Mouse (Mus musculus): Measurements from ENCODE around the gene Dhx30. TPM values are rescaled to one million over a fixed set of nuclear protein-coding genes. Genes with fewer than 3 reads are reported as not detected.
"Not testable (repeated sequence)": the region's sequence is repeated elsewhere in the genome, so short reads cannot be mapped to it uniquely, and the experiment has no call there.

Dhx30 gene
- polyA plus RNA-seq, 1 experiment from 2014 or later: 228 TPM

GRCm38 (mm10) chr9:110085693-110086092, 31.9 kb downstream of the Dhx30 start:
- H3K27me3 ChIP-seq: no peaks in the 10 kb centered on the region
- H3K27ac ChIP-seq (replicated peaks): no peak overlapping the region
- no peaks in the 10 kb centered on the region for H3K4me1 ChIP-seq
- no peak overlapping the region for H3K4me2 ChIP-seq (replicated peaks)
- H3K9ac ChIP-seq (replicated peaks): no peak overlapping the region
- H3K9me3 ChIP-seq: no peaks in the 10 kb centered on the region
- H3K36me3 ChIP-seq: peaks cover 95% of the 10 kb centered on the region
- H3K4me3 ChIP-seq: no peak overlapping the region
- WGBS: 96% methylated on average over 8 of the region's 8 CpGs
- ATAC-seq (ENCODE audit: low FRiP score, low read depth): no peak

GRCm38 (mm10) chr9:110084201-110084964, 33.2 kb downstream of the Dhx30 start:
- Histone ChIP-seq H3K4me2 (replicated peaks) (no peak overlapping the region), H3K9ac (replicated peaks) (no peak overlapping the region), H3K27ac (replicated peaks) (no peak overlapping the region), H3K27me3 (no peaks in the 10 kb centered on the region), H3K9me3 (no peaks in the 10 kb centered on the region), H3K4me1 (no peaks in the 10 kb centered on the region), H3K4me3 (no peak overlapping the region), H3K36me3 (peaks cover 96% of the 10 kb centered on the region)
- WGBS: 93% methylated on average over 25 of the region's 25 CpGs
- no peak for ATAC-seq (ENCODE audit: low FRiP score, low read depth)

- peaks cover 88% of the 10 kb centered on the region for H3K36me3 ChIP-seq
- no peaks in the 10 kb centered on the region for H3K27me3 ChIP-seq
- H3K4me1 ChIP-seq: no peaks in the 10 kb centered on the region
- no peaks in the 10 kb centered on the region for H3K9me3 ChIP-seq
- no peak overlapping the region for H3K27ac ChIP-seq (replicated peaks)
- WGBS: 79% methylated on average over 3 of the region's 3 CpGs
- no peak overlapping the region for H3K4me2 ChIP-seq (replicated peaks)
- no peak overlapping the region for H3K9ac ChIP-seq (replicated peaks)
- H3K4me3 ChIP-seq: no peak overlapping the region
- no peak for ATAC-seq (ENCODE audit: low FRiP score, low read depth)
Observed at GRCm38 (mm10) chr9:110081066-110081465, 36.6 kb downstream of the Dhx30 start.

GRCm38 (mm10) chr9:110076468-110076867, 41.2 kb downstream of the Dhx30 start:
- WGBS: 86% methylated on average over 4 of the region's 7 CpGs
- H3K36me3 ChIP-seq: peaks cover 76% of the 10 kb centered on the region

GRCm38 (mm10) chr9:110071843-110072242, 45.8 kb downstream of the Dhx30 start:
- Histone ChIP-seq H3K4me1 (no peaks in the 10 kb centered on the region), H3K9ac (replicated peaks) (no peak overlapping the region; the same call in 1 of the 2 replicates), H3K4me3 (no peak overlapping the region), H3K4me2 (replicated peaks) (no peak overlapping the region), H3K9me3 (no peaks in the 10 kb centered on the region), H3K27ac (replicated peaks) (no peak overlapping the region), H3K27me3 (no peaks in the 10 kb centered on the region), H3K36me3 (peaks cover 79% of the 10 kb centered on the region)
- 8% methylated on average over 1 of the region's 1 CpGs for WGBS
- peak; percentile 49; the same call in 1 of the 2 replicates for ATAC-seq (ENCODE audit: low FRiP score, low read depth)

More at GRCm38 (mm10) chr9:110076468-110076867, 41.2 kb downstream of the Dhx30 start:
- H3K27ac ChIP-seq (replicated peaks); H3K27me3 ChIP-seq; ATAC-seq (ENCODE audit: low FRiP score, low read depth); H3K4me3 ChIP-seq; H3K4me1 ChIP-seq; H3K9ac ChIP-seq (replicated peaks); H3K4me2 ChIP-seq (replicated peaks); H3K9me3 ChIP-seq: not testable (repeated sequence)

- H3K9me3 ChIP-seq: no peaks in the 10 kb centered on the region
- no peak overlapping the region for H3K4me2 ChIP-seq (replicated peaks)
- 91% methylated on average over 4 of the region's 4 CpGs for WGBS
- no peak overlapping the region for H3K4me3 ChIP-seq
- H3K36me3 ChIP-seq: peaks cover 85% of the 10 kb centered on the region
- ATAC-seq (ENCODE audit: low FRiP score, low read depth): no peak
- no peak overlapping the region for H3K27ac ChIP-seq (replicated peaks)
- no peaks in the 10 kb centered on the region for H3K4me1 ChIP-seq
- no peaks in the 10 kb centered on the region for H3K27me3 ChIP-seq
- H3K9ac ChIP-seq (replicated peaks): no peak overlapping the region
Observed at GRCm38 (mm10) chr9:110071011-110071410, 46.6 kb downstream of the Dhx30 start.

GRCm38 (mm10) chr9:110070358-110070757, 47.3 kb downstream of the Dhx30 start:
- Histone ChIP-seq H3K9ac (replicated peaks) (no peak overlapping the region), H3K4me3 (no peak overlapping the region), H3K36me3 (peaks cover 88% of the 10 kb centered on the region), H3K4me1 (no peaks in the 10 kb centered on the region), H3K4me2 (replicated peaks) (no peak overlapping the region), H3K9me3 (no peaks in the 10 kb centered on the region), H3K27ac (replicated peaks) (no peak overlapping the region), H3K27me3 (no peaks in the 10 kb centered on the region)
- ATAC-seq (ENCODE audit: low FRiP score, low read depth): no peak
- 86% methylated on average over 9 of the region's 9 CpGs for WGBS

GRCm38 (mm10) chr9:110068745-110069144, 48.9 kb downstream of the Dhx30 start:
- no peak overlapping the region for H3K9ac ChIP-seq (replicated peaks)
- peaks cover 81% of the 10 kb centered on the region for H3K36me3 ChIP-seq
- no peaks in the 10 kb centered on the region for H3K9me3 ChIP-seq
- no peaks in the 10 kb centered on the region for H3K27me3 ChIP-seq
- H3K4me2 ChIP-seq (replicated peaks): no peak overlapping the region
- no peak overlapping the region for H3K4me3 ChIP-seq
- H3K4me1 ChIP-seq: no peaks in the 10 kb centered on the region
- 92% methylated on average over 6 of the region's 6 CpGs for WGBS
- ATAC-seq (ENCODE audit: low FRiP score, low read depth): no peak
- H3K27ac ChIP-seq (replicated peaks): no peak overlapping the region

- Histone ChIP-seq H3K27ac (replicated peaks) (no peak overlapping the region), H3K9me3 (no peaks in the 10 kb centered on the region), H3K27me3 (no peaks in the 10 kb centered on the region), H3K4me2 (replicated peaks) (no peak overlapping the region), H3K4me1 (peaks cover 3% of the 10 kb centered on the region; the same call in 1 of the 2 replicates), H3K36me3 (peaks cover 58% of the 10 kb centered on the region), H3K4me3 (no peak overlapping the region), H3K9ac (replicated peaks) (no peak overlapping the region)
- no peak for ATAC-seq (ENCODE audit: low FRiP score, low read depth)
Observed at GRCm38 (mm10) chr9:110064641-110065040, 53.0 kb downstream of the Dhx30 start.

- 92% methylated on average over 6 of the region's 6 CpGs for WGBS
Observed at GRCm38 (mm10) chr9:110062861-110063260, 54.8 kb downstream of the Dhx30 start.

GRCm38 (mm10) chr9:110062405-110062804, 55.2 kb downstream of the Dhx30 start:
- Histone ChIP-seq H3K4me3 (no peak overlapping the region), H3K4me1 (peaks cover 3% of the 10 kb centered on the region; the same call in 1 of the 2 replicates), H3K9ac (replicated peaks) (no peak overlapping the region), H3K4me2 (replicated peaks) (no peak overlapping the region), H3K9me3 (no peaks in the 10 kb centered on the region), H3K36me3 (peaks cover 35% of the 10 kb centered on the region), H3K27ac (replicated peaks) (no peak overlapping the region), H3K27me3 (no peaks in the 10 kb centered on the region)
- WGBS: 87% methylated on average over 7 of the region's 7 CpGs
- no peak for ATAC-seq (ENCODE audit: low FRiP score, low read depth)

More at GRCm38 (mm10) chr9:110062861-110063260, 54.8 kb downstream of the Dhx30 start:
- Histone ChIP-seq H3K9me3 (no peaks in the 10 kb centered on the region), H3K9ac (replicated peaks) (no peak overlapping the region), H3K4me1 (peaks cover 3% of the 10 kb centered on the region; the same call in 1 of the 2 replicates), H3K4me3 (no peak overlapping the region), H3K36me3 (peaks cover 40% of the 10 kb centered on the region), H3K4me2 (replicated peaks) (no peak overlapping the region), H3K27me3 (no peaks in the 10 kb centered on the region), H3K27ac (replicated peaks) (no peak overlapping the region)
- ATAC-seq (ENCODE audit: low FRiP score, low read depth): no peak

GRCm38 (mm10) chr9:110060761-110061160, 56.9 kb downstream of the Dhx30 start:
- Histone ChIP-seq H3K27me3 (no peaks in the 10 kb centered on the region), H3K9me3 (no peaks in the 10 kb centered on the region), H3K36me3 (peaks cover 21% of the 10 kb centered on the region), H3K4me1 (peaks cover 14% of the 10 kb centered on the region; the same call in 1 of the 2 replicates), H3K4me3 (no peak overlapping the region), H3K9ac (replicated peaks) (no peak overlapping the region), H3K27ac (replicated peaks) (0 out of 2 replicates have a peak overlapping the region, but pooled peaks have one; percentile 6), H3K4me2 (replicated peaks) (no peak overlapping the region)
- ATAC-seq (ENCODE audit: low FRiP score, low read depth): no peak
- 49% methylated on average over 2 of the region's 2 CpGs for WGBS

Data from midbrain, embryonic 12.5 days (tissue).